22 mouse cellular contexts compared by ENCODE assay signal in genomic region chr11:72099181-72099580, GRCm38 (mm10). TPM values are rescaled to one million over a fixed set of nuclear protein-coding genes. Genes with fewer than 3 reads are reported as not detected.
DNase-seq lines count a peak whose midpoint lies in the region; ATAC-seq lines count a peak whose summit lies in the region.
"Had no signal": no experiment of that assay in that cellular context is flagged by ENCODE, and none has a peak within 500 bp of the region (broad histone marks: within the 10 kb centered on the region; RNA-seq: fewer than 3 reads in every experiment).

No protein-coding gene starts in this region.

- no peaks in the 10 kb centered on the region; the same call in 1 of the 2 replicates for H3K4me1 ChIP-seq in embryonic facial prominence, embryonic 14.5 days (ENCODE audit: control insufficient read depth, insufficient read depth, low read length)
- peaks cover 6% of the 10 kb centered on the region for H3K4me1 ChIP-seq in embryonic facial prominence, embryonic 10.5 days
- H3K4me1 ChIP-seq in heart, embryonic 12.5 days (replicated peaks): peaks cover 13% of the 10 kb centered on the region
- no peaks in the 10 kb centered on the region for H3K4me1 ChIP-seq in midbrain, embryonic 11.5 days (ENCODE audit: control insufficient read depth, insufficient read depth, low read length)
- peaks cover 9% of the 10 kb centered on the region; the same call in 1 of the 2 replicates for H3K4me1 ChIP-seq in midbrain, embryonic 14.5 days (ENCODE audit: control insufficient read depth, insufficient read depth, low read length)

- H3K27ac ChIP-seq in embryonic facial prominence, embryonic 14.5 days (replicated peaks; ENCODE audit: low read depth, low read length): no peak overlapping the region
- H3K27ac ChIP-seq in embryonic facial prominence, embryonic 10.5 days (replicated peaks): no peak overlapping the region
- no peak overlapping the region for H3K27ac ChIP-seq in heart, embryonic 12.5 days (ENCODE audit: poor library complexity, severe bottlenecking)
- H3K27ac ChIP-seq in midbrain, embryonic 11.5 days (ENCODE audit: low read depth, low read length): no peak overlapping the region
- no peak overlapping the region for H3K27ac ChIP-seq in midbrain, embryonic 14.5 days (replicated peaks; ENCODE audit: low read depth, low read length)
- H3K27ac ChIP-seq: forebrain, embryonic 12.5 days; hindbrain, embryonic 12.5 days; kidney, embryonic 15.5 days; liver, embryonic 14.5 days; macrophage had no signal

- peak; percentile 58 for DNase-seq in embryonic facial prominence, embryonic 14.5 days (ENCODE audit: low spot score)
- no peak for DNase-seq in embryonic facial prominence, embryonic 10.5 days (ENCODE audit: low spot score)
- DNase-seq in heart, adult 11 months: peak; percentile 94
- peak; percentile 75 for DNase-seq in midbrain, embryonic 11.5 days (ENCODE audit: low spot score, missing footprints)
- no peak for DNase-seq in midbrain, embryonic 14.5 days
- DNase-seq in skeletal muscle tissue, adult 2 months (ENCODE audit: low read depth, low spot score): peak; percentile 29
- DNase-seq in urinary bladder, postnatal 36 days (ENCODE audit: low spot score in 2 of 2): no peak
- DNase-seq: adrenal gland, postnatal 36 days; cerebellum, adult 11-12 months; cerebellum, postnatal 10 days; kidney, adult 11 months; kidney, postnatal 36 days; layer of hippocampus, adult 9-11 months; lung, embryonic 14.5 days; spleen, adult 18-20 months had no signal

- no peak overlapping the region for H3K4me2 ChIP-seq in embryonic facial prominence, embryonic 14.5 days (ENCODE audit: low read depth, low read length)
- no peak overlapping the region for H3K4me2 ChIP-seq in heart, embryonic 12.5 days
- no peak overlapping the region for H3K4me2 ChIP-seq in midbrain, embryonic 11.5 days
- no peak overlapping the region for H3K4me2 ChIP-seq in midbrain, embryonic 14.5 days (ENCODE audit: low read length)
- H3K4me2 ChIP-seq: forebrain, embryonic 12.5 days; hindbrain, embryonic 12.5 days; kidney, embryonic 15.5 days; lung, embryonic 14.5 days had no signal

- no peak overlapping the region for H3K9ac ChIP-seq in embryonic facial prominence, embryonic 14.5 days (ENCODE audit: low read depth, low read length)
- H3K9ac ChIP-seq in heart, embryonic 12.5 days: no peak overlapping the region
- no peak overlapping the region for H3K9ac ChIP-seq in midbrain, embryonic 11.5 days (ENCODE audit: low read length)
- no peak overlapping the region for H3K9ac ChIP-seq in midbrain, embryonic 14.5 days (replicated peaks; ENCODE audit: low read length)
- H3K9ac ChIP-seq: forebrain, embryonic 12.5 days; hindbrain, embryonic 12.5 days; kidney, embryonic 15.5 days; liver, embryonic 14.5 days; lung, embryonic 14.5 days had no signal

- no peaks in the 10 kb centered on the region for H3K9me3 ChIP-seq in embryonic facial prominence, embryonic 14.5 days (ENCODE audit: control insufficient read depth, low read length)
- H3K9me3 ChIP-seq in embryonic facial prominence, embryonic 10.5 days: no peaks in the 10 kb centered on the region
- no peaks in the 10 kb centered on the region for H3K9me3 ChIP-seq in heart, embryonic 12.5 days (replicated peaks)
- H3K9me3 ChIP-seq in midbrain, embryonic 11.5 days (ENCODE audit: control insufficient read depth, low read length): no peaks in the 10 kb centered on the region
- no peaks in the 10 kb centered on the region for H3K9me3 ChIP-seq in midbrain, embryonic 14.5 days (ENCODE audit: control insufficient read depth, low read length)
- H3K9me3 ChIP-seq: forebrain, embryonic 12.5 days; hindbrain, embryonic 12.5 days; kidney, embryonic 15.5 days had no signal

- no peak overlapping the region for H3K4me3 ChIP-seq in embryonic facial prominence, embryonic 14.5 days (ENCODE audit: low read depth, low read length)
- H3K4me3 ChIP-seq in embryonic facial prominence, embryonic 10.5 days: no peak overlapping the region
- H3K4me3 ChIP-seq in heart, embryonic 12.5 days: no peak overlapping the region
- H3K4me3 ChIP-seq in midbrain, embryonic 11.5 days (ENCODE audit: low read depth, low read length): no peak overlapping the region
- H3K4me3 ChIP-seq in midbrain, embryonic 14.5 days (replicated peaks; ENCODE audit: low read depth, low read length): no peak overlapping the region
- H3K4me3 ChIP-seq: erythroblast, embryonic 14.5 days; forebrain, embryonic 12.5 days; hindbrain, embryonic 12.5 days; kidney, embryonic 15.5 days had no signal

- H3K36me3 ChIP-seq in embryonic facial prominence, embryonic 14.5 days (ENCODE audit: control insufficient read depth, insufficient read depth, low read length): no peaks in the 10 kb centered on the region
- H3K36me3 ChIP-seq in embryonic facial prominence, embryonic 10.5 days (replicated peaks): no peaks in the 10 kb centered on the region
- H3K36me3 ChIP-seq in heart, embryonic 12.5 days: no peaks in the 10 kb centered on the region
- H3K36me3 ChIP-seq in midbrain, embryonic 11.5 days (ENCODE audit: control insufficient read depth, insufficient read depth, low read length): no peaks in the 10 kb centered on the region
- H3K36me3 ChIP-seq in midbrain, embryonic 14.5 days (ENCODE audit: control insufficient read depth, insufficient read depth, low read length): no peaks in the 10 kb centered on the region
- H3K36me3 ChIP-seq: forebrain, embryonic 12.5 days; hindbrain, embryonic 12.5 days; kidney, embryonic 15.5 days had no signal

- no peaks in the 10 kb centered on the region for H3K27me3 ChIP-seq in embryonic facial prominence, embryonic 14.5 days (replicated peaks; ENCODE audit: control insufficient read depth, insufficient read depth, low read length)
- H3K27me3 ChIP-seq in embryonic facial prominence, embryonic 10.5 days (replicated peaks; ENCODE audit: low read depth, poor library complexity, severe bottlenecking): no peaks in the 10 kb centered on the region
- H3K27me3 ChIP-seq in heart, embryonic 12.5 days (replicated peaks): no peaks in the 10 kb centered on the region
- H3K27me3 ChIP-seq in midbrain, embryonic 11.5 days (ENCODE audit: control insufficient read depth, insufficient read depth, low read length): no peaks in the 10 kb centered on the region
- no peaks in the 10 kb centered on the region for H3K27me3 ChIP-seq in midbrain, embryonic 14.5 days (ENCODE audit: control insufficient read depth, insufficient read depth, low read length)
- H3K27me3 ChIP-seq: forebrain, embryonic 12.5 days; hindbrain, embryonic 12.5 days; kidney, embryonic 15.5 days had no signal

- ATAC-seq in embryonic facial prominence, embryonic 14.5 days (ENCODE audit: low read depth): no peak
- ATAC-seq in heart, embryonic 12.5 days (ENCODE audit: insufficient number of reproducible peaks, low FRiP score): no peak
- ATAC-seq in midbrain, embryonic 11.5 days (ENCODE audit: low FRiP score): no peak
- no peak for ATAC-seq in midbrain, embryonic 14.5 days (ENCODE audit: low FRiP score, low TSS enrichment)

- 55% methylated on average over 4 of the region's 4 CpGs for WGBS in embryonic facial prominence, embryonic 14.5 days
- 82% methylated on average over 4 of the region's 4 CpGs for WGBS in embryonic facial prominence, embryonic 10.5 days
- WGBS in heart, embryonic 12.5 days: 78% methylated on average over 4 of the region's 4 CpGs
- 68% methylated on average over 4 of the region's 4 CpGs for WGBS in midbrain, embryonic 11.5 days
- WGBS in midbrain, embryonic 14.5 days: 55% methylated on average over 4 of the region's 4 CpGs

RNA-seq across cellular contexts. Expression of gene Pitpnm3, which starts 36.4 kb away (rescaled TPM):
- polyA plus RNA-seq in embryonic facial prominence, embryonic 14.5 days (2014; fragmentation: Nextera tagmentation; extraction: Ambion mirVana): 0.89 and 0.96 TPM in 2 replicates
- polyA plus RNA-seq in embryonic facial prominence, embryonic 10.5 days (2016; fragmentation: Nextera tagmentation; extraction: Ambion mirVana): 0.23 and 0.24 TPM in 2 replicates
- polyA plus RNA-seq in heart, embryonic 12.5 days (2016; fragmentation: Nextera tagmentation; extraction: Ambion mirVana): 0.13 and 0.17 TPM in 2 replicates
- 0.56 and 0.99 TPM in 2 replicates for polyA plus RNA-seq in midbrain, embryonic 11.5 days (2014; fragmentation: Nextera tagmentation; extraction: Ambion mirVana)
- polyA plus RNA-seq in midbrain, embryonic 14.5 days (2014; fragmentation: Nextera tagmentation; extraction: Ambion mirVana): 4.0 and 5.0 TPM in 2 replicates
- polyA plus RNA-seq: erythroblast, embryonic 14.5 days; macrophage had no signal

RNA-seq across cellular contexts. Expression of gene Pimreg, which starts 57.3 kb away (rescaled TPM):
- 77.9 and 92.6 TPM in 2 replicates for polyA plus RNA-seq in embryonic facial prominence, embryonic 14.5 days (2014; fragmentation: Nextera tagmentation; extraction: Ambion mirVana)
- polyA plus RNA-seq in embryonic facial prominence, embryonic 10.5 days (2016; fragmentation: Nextera tagmentation; extraction: Ambion mirVana): 219 and 242 TPM in 2 replicates
- polyA plus RNA-seq in heart, embryonic 12.5 days (2016; fragmentation: Nextera tagmentation; extraction: Ambion mirVana): 90.6 and 92.7 TPM in 2 replicates
- 201 and 214 TPM in 2 replicates for polyA plus RNA-seq in midbrain, embryonic 11.5 days (2014; fragmentation: Nextera tagmentation; extraction: Ambion mirVana)
- polyA plus RNA-seq in midbrain, embryonic 14.5 days (2014; fragmentation: Nextera tagmentation; extraction: Ambion mirVana): 26.5 and 39.3 TPM in 2 replicates

Comparison
In these comparisons a context has a peak if more than half of its experiments do, and no peak if none do; other contexts are left out.
1. DNase-seq: peak in embryonic facial prominence, embryonic 14.5 days (single experiment), heart, adult 11 months (single experiment), midbrain, embryonic 11.5 days (single experiment) and skeletal muscle tissue, adult 2 months (single experiment); none in embryonic facial prominence, embryonic 10.5 days (single experiment), midbrain, embryonic 14.5 days (single experiment) and urinary bladder, postnatal 36 days (0 of 2).